Mouse (Mus musculus): ENCODE results near the gene Gm9817. TPM values are rescaled to one million over a fixed set of nuclear protein-coding genes. Genes with fewer than 3 reads are reported as not detected.

Gm9817 gene
- polyA plus RNA-seq, 1 experiment from 2014 or later, result not detected

- no peak overlapping the region for H3K4me2 ChIP-seq (ENCODE audit: low read depth, low read length)
- no peak overlapping the region for H3K27ac ChIP-seq (ENCODE audit: low read length)
- ATAC-seq (ENCODE audit: low read depth), result no peak
- H3K4me3 ChIP-seq (ENCODE audit: low read length), result no peak overlapping the region
- no peaks in the 10 kb centered on the region for H3K4me1 ChIP-seq (replicated peaks; ENCODE audit: control insufficient read depth, insufficient read depth, low read length)
- peaks cover 2% of the 10 kb centered on the region; the same call in 1 of the 2 replicates for H3K27me3 ChIP-seq (ENCODE audit: control insufficient read depth, insufficient read depth, low read depth, low read length)
- H3K36me3 ChIP-seq (ENCODE audit: control insufficient read depth, insufficient read depth, low read length), result no peaks in the 10 kb centered on the region
- H3K9ac ChIP-seq (ENCODE audit: low read length), result no peak overlapping the region
- no peaks in the 10 kb centered on the region for H3K9me3 ChIP-seq (ENCODE audit: control insufficient read depth, low read length)
Measured at GRCm38 (mm10) chr13:45075012-45075411, 3.5 kb upstream of the Gm9817 start.

- Histone ChIP-seq H3K4me2 (ENCODE audit: low read depth, low read length) (no peak overlapping the region), H3K4me3 (ENCODE audit: low read length) (no peak overlapping the region), H3K27ac (ENCODE audit: low read length) (no peak overlapping the region), H3K4me1 (replicated peaks; ENCODE audit: control insufficient read depth, insufficient read depth, low read length) (no peaks in the 10 kb centered on the region), H3K9me3 (ENCODE audit: control insufficient read depth, low read length) (0 out of 2 replicates have a peak, but pooled peaks cover 2% of the 10 kb centered on the region), H3K9ac (ENCODE audit: low read length) (no peak overlapping the region), H3K36me3 (ENCODE audit: control insufficient read depth, insufficient read depth, low read length) (no peaks in the 10 kb centered on the region), H3K27me3 (ENCODE audit: control insufficient read depth, insufficient read depth, low read depth, low read length) (peaks cover 2% of the 10 kb centered on the region; the same call in 1 of the 2 replicates)
- ATAC-seq (ENCODE audit: low read depth), result no peak
- 96% methylated on average over 2 of the region's 2 CpGs for WGBS
Measured at GRCm38 (mm10) chr13:45075715-45076114, 2.8 kb upstream of the Gm9817 start.

GRCm38 (mm10) chr13:45080771-45081170, 2.3 kb downstream of the Gm9817 start:
- ATAC-seq (ENCODE audit: low read depth), result no peak

GRCm38 (mm10) chr13:45083696-45084095, 5.2 kb downstream of the Gm9817 start:
- ATAC-seq (ENCODE audit: low read depth), result peak; percentile 84
- no peak overlapping the region for H3K27ac ChIP-seq (ENCODE audit: low read length)
- H3K4me3 ChIP-seq (ENCODE audit: low read length), result no peak overlapping the region
- no peaks in the 10 kb centered on the region for H3K36me3 ChIP-seq (ENCODE audit: control insufficient read depth, insufficient read depth, low read length)
- H3K9ac ChIP-seq (ENCODE audit: low read length), result no peak overlapping the region
- 13% methylated on average over 5 of the region's 5 CpGs for WGBS
- peaks cover under 1% of the 10 kb centered on the region; the same call in 1 of the 2 replicates for H3K4me1 ChIP-seq (replicated peaks; ENCODE audit: control insufficient read depth, insufficient read depth, low read length)
- no peak overlapping the region for H3K4me2 ChIP-seq (ENCODE audit: low read depth, low read length)
- H3K9me3 ChIP-seq (ENCODE audit: control insufficient read depth, low read length), result peaks cover 3% of the 10 kb centered on the region; the same call in 1 of the 2 replicates
- no peaks in the 10 kb centered on the region for H3K27me3 ChIP-seq (ENCODE audit: control insufficient read depth, insufficient read depth, low read depth, low read length)

More at GRCm38 (mm10) chr13:45080771-45081170, 2.3 kb downstream of the Gm9817 start:
- H3K9ac ChIP-seq (ENCODE audit: low read length), result no peak overlapping the region
- H3K27ac ChIP-seq (ENCODE audit: low read length), result no peak overlapping the region
- no peak overlapping the region for H3K4me2 ChIP-seq (ENCODE audit: low read depth, low read length)
- H3K27me3 ChIP-seq (ENCODE audit: control insufficient read depth, insufficient read depth, low read depth, low read length), result peaks cover 2% of the 10 kb centered on the region; the same call in 1 of the 2 replicates
- H3K36me3 ChIP-seq (ENCODE audit: control insufficient read depth, insufficient read depth, low read length), result no peaks in the 10 kb centered on the region
- H3K9me3 ChIP-seq (ENCODE audit: control insufficient read depth, low read length), result peaks cover 3% of the 10 kb centered on the region; the same call in 1 of the 2 replicates
- WGBS, result 89% methylated on average over 3 of the region's 3 CpGs
- H3K4me1 ChIP-seq (replicated peaks; ENCODE audit: control insufficient read depth, insufficient read depth, low read length), result no peaks in the 10 kb centered on the region
- no peak overlapping the region for H3K4me3 ChIP-seq (ENCODE audit: low read length)

GRCm38 (mm10) chr13:45088796-45089221, 10.3 kb downstream of the Gm9817 start:
- Histone ChIP-seq H3K4me3 (ENCODE audit: low read length) (no peak overlapping the region), H3K27ac (ENCODE audit: low read length) (peak overlapping the region; percentile 65), H3K36me3 (ENCODE audit: control insufficient read depth, insufficient read depth, low read length) (no peaks in the 10 kb centered on the region), H3K4me2 (ENCODE audit: low read depth, low read length) (no peak overlapping the region), H3K4me1 (replicated peaks; ENCODE audit: control insufficient read depth, insufficient read depth, low read length) (peaks cover 8% of the 10 kb centered on the region), H3K27me3 (ENCODE audit: control insufficient read depth, insufficient read depth, low read depth, low read length) (no peaks in the 10 kb centered on the region), H3K9ac (ENCODE audit: low read length) (no peak overlapping the region), H3K9me3 (ENCODE audit: control insufficient read depth, low read length) (no peaks in the 10 kb centered on the region)
- 13% methylated on average over 2 of the region's 2 CpGs for WGBS
- ATAC-seq (ENCODE audit: low read depth), result peak; percentile 89

- no peak for ATAC-seq (ENCODE audit: low read depth)
Measured at GRCm38 (mm10) chr13:45089846-45090245, 11.4 kb downstream of the Gm9817 start.

DNA sequence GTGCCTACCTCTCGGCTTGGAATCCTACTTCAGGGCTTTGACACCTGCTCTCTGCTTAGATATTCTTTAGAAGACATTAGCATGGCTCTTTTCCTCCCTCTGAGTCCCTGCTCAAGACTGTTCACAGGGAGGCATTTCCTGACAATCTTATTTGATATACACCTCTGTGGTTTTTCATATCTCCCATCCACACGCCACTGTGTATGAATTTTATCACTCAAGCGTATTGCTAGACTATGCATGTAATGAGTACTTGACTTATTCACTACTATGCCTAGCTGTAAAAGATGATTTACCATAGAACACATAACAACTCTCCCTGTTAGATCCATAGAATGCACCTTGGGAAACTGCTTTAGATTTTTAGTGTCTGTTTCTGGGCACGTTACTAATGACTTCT, 14.3 kb downstream of the Gm9817 start:
- Histone ChIP-seq H3K36me3 (ENCODE audit: control insufficient read depth, insufficient read depth, low read length) (no peaks in the 10 kb centered on the region), H3K27me3 (ENCODE audit: control insufficient read depth, insufficient read depth, low read depth, low read length) (no peaks in the 10 kb centered on the region), H3K9me3 (ENCODE audit: control insufficient read depth, low read length) (no peaks in the 10 kb centered on the region), H3K9ac (ENCODE audit: low read length) (no peak overlapping the region), H3K4me3 (ENCODE audit: low read length) (no peak overlapping the region), H3K4me2 (ENCODE audit: low read depth, low read length) (no peak overlapping the region), H3K4me1 (replicated peaks; ENCODE audit: control insufficient read depth, insufficient read depth, low read length) (peaks cover 8% of the 10 kb centered on the region), H3K27ac (ENCODE audit: low read length) (no peak overlapping the region)
- ATAC-seq (ENCODE audit: low read depth), result no peak
- WGBS, result 73% methylated on average over 4 of the region's 4 CpGs

More at GRCm38 (mm10) chr13:45089846-45090245, 11.4 kb downstream of the Gm9817 start:
- no peak overlapping the region for H3K4me3 ChIP-seq (ENCODE audit: low read length)
- H3K9me3 ChIP-seq (ENCODE audit: control insufficient read depth, low read length), result no peaks in the 10 kb centered on the region
- WGBS, result 60% methylated on average over 13 of the region's 13 CpGs
- no peaks in the 10 kb centered on the region for H3K36me3 ChIP-seq (ENCODE audit: control insufficient read depth, insufficient read depth, low read length)
- H3K4me1 ChIP-seq (replicated peaks; ENCODE audit: control insufficient read depth, insufficient read depth, low read length), result peaks cover 8% of the 10 kb centered on the region
- no peak overlapping the region for H3K4me2 ChIP-seq (ENCODE audit: low read depth, low read length)
- no peaks in the 10 kb centered on the region for H3K27me3 ChIP-seq (ENCODE audit: control insufficient read depth, insufficient read depth, low read depth, low read length)
- no peak overlapping the region for H3K27ac ChIP-seq (ENCODE audit: low read length)
- H3K9ac ChIP-seq (ENCODE audit: low read length), result no peak overlapping the region

DNA sequence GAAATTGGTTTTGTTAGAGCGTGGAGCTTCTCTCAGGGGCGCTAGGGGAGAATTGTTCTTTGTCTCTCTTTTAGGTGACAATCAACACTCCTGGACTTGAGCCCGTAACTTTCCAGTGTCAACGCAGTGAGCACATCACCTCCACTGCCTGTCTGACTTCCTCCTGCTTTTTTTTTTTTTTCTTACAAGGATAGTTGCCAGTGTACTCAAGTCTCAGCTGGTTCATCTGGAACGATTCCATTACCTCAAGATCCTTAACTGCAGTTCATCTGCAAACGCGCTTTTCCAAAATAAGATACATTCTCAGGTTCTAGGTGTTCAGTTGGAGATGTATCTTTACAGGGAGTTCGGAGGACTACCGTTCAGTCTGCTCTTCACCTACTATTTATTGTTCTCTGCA, 16.5 kb downstream of the Gm9817 start:
- H3K9ac ChIP-seq (ENCODE audit: low read length), result no peak overlapping the region
- H3K4me3 ChIP-seq (ENCODE audit: low read length), result no peak overlapping the region
- 77% methylated on average over 9 of the region's 9 CpGs for WGBS
- no peak overlapping the region for H3K27ac ChIP-seq (ENCODE audit: low read length)
- no peaks in the 10 kb centered on the region for H3K27me3 ChIP-seq (ENCODE audit: control insufficient read depth, insufficient read depth, low read depth, low read length)
- H3K4me2 ChIP-seq (ENCODE audit: low read depth, low read length), result no peak overlapping the region
- H3K9me3 ChIP-seq (ENCODE audit: control insufficient read depth, low read length), result no peaks in the 10 kb centered on the region
- no peaks in the 10 kb centered on the region for H3K4me1 ChIP-seq (replicated peaks; ENCODE audit: control insufficient read depth, insufficient read depth, low read length)
- no peaks in the 10 kb centered on the region for H3K36me3 ChIP-seq (ENCODE audit: control insufficient read depth, insufficient read depth, low read length)
- ATAC-seq (ENCODE audit: low read depth), result no peak

DNA sequence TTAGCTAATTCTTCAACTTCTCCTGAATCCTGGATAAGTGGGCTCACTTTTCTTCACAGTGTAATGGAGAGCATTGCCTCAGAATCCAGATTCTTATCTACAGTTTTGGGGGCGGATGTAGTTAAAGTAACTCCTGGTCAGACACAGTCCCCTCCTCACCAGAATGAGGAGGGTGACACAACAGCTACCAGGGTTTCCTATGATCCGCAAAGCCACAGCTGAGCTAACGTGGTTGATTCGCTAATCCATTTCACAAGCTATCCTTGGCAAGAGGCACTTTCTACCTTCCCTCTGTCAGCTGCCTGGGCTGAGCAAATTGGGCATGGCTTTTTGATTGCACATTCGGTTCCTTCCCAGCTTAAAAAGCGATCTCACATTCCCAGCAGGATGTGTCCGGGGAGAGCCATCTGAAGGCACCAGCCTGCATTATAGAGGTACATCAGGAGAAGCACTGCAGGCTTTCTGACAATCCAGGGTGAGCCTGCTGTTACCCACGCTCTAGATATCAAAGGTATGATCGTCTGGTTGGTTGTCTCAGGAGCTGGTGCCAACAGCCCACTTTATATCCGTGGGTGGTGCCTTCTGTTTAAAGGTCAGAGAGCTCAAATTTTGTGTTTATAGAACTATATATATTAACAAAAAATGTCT, 21.2 kb downstream of the Gm9817 start:
- H3K9ac ChIP-seq (ENCODE audit: low read length), result no peak overlapping the region
- WGBS, result 57% methylated on average over 10 of the region's 10 CpGs
- no peak overlapping the region for H3K4me3 ChIP-seq (ENCODE audit: low read length)
- no peak overlapping the region for H3K27ac ChIP-seq (ENCODE audit: low read length)
- H3K9me3 ChIP-seq (ENCODE audit: control insufficient read depth, low read length), result no peaks in the 10 kb centered on the region
- H3K4me1 ChIP-seq (replicated peaks; ENCODE audit: control insufficient read depth, insufficient read depth, low read length), result no peaks in the 10 kb centered on the region
- H3K27me3 ChIP-seq (ENCODE audit: control insufficient read depth, insufficient read depth, low read depth, low read length), result no peaks in the 10 kb centered on the region
- H3K4me2 ChIP-seq (ENCODE audit: low read depth, low read length), result no peak overlapping the region
- ATAC-seq (ENCODE audit: low read depth), result no peak
- H3K36me3 ChIP-seq (ENCODE audit: control insufficient read depth, insufficient read depth, low read length), result no peaks in the 10 kb centered on the region

Measured in lung, embryonic 16.5 days (tissue).